Mouse (Mus musculus): ENCODE results near the gene Ntn4. TPM values are rescaled to one million over a fixed set of nuclear protein-coding genes. Genes with fewer than 3 reads are reported as not detected.

Gene Ntn4
- total RNA-seq, 2 experiments from 2014 or later = 9.0 to 9.9 TPM

GRCm38 (mm10) chr10:93766221-93766620, 125.7 kb downstream of the Ntn4 start:
- DNase-seq (ENCODE audit: low spot score in 2 of 2) = no peak
- intact Hi-C loops (cut with DNase I) = no loop called here

GRCm38 (mm10) chr10:93767245-93767644, 126.8 kb downstream of the Ntn4 start:
- DNase-seq (ENCODE audit: low spot score in 2 of 2) = no peak
- intact Hi-C loops (cut with DNase I) = no loop called here

GRCm38 (mm10) chr10:93768222-93768621, 127.7 kb downstream of the Ntn4 start:
- peak in 1 of 2 experiments; percentile 26 for DNase-seq (ENCODE audit: low spot score in 2 of 2)
- intact Hi-C loops (cut with DNase I) = no loop called here

- intact Hi-C loops (cut with DNase I) = no loop called here
- DNase-seq (ENCODE audit: low spot score in 2 of 2) = peak; percentile 38 to 80
These were observed 131.5 kb downstream of the Ntn4 start for GRCm38 (mm10) chr10:93771931-93772465.

- DNase-seq (ENCODE audit: low spot score in 2 of 2) = no peak
- intact Hi-C loops (cut with DNase I) = no loop called here
These were observed 132.0 kb downstream of the Ntn4 start for GRCm38 (mm10) chr10:93772492-93772891.

DNA sequence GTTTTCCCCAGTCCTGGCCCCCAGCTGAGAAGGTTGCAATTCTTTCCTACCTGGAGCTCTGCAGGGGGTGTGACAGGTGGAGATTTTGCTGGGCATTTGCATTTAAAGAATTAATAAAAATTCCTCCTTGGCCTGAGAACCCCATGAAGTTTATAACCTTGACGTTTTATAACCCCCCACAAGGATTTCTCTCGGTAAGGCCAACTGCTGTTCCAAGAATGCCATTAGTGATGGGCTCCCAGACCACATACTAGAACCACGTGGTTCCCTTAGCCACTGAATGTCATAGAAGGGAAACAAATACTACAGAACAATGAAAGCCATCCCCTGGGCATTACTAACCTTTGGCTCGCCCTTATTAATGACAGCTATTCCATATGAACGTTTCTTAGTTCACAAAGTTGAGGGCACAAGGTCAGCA, 136.3 kb downstream of the Ntn4 start:
- intact Hi-C loops (cut with DNase I) = loop anchor here (1.0 to 5.0 kb wide), 2 partner anchors 165 to 184 kb away; no protein-coding TSS in a partner anchor
- DNase-seq (ENCODE audit: low spot score in 2 of 2) = no peak

DNA sequence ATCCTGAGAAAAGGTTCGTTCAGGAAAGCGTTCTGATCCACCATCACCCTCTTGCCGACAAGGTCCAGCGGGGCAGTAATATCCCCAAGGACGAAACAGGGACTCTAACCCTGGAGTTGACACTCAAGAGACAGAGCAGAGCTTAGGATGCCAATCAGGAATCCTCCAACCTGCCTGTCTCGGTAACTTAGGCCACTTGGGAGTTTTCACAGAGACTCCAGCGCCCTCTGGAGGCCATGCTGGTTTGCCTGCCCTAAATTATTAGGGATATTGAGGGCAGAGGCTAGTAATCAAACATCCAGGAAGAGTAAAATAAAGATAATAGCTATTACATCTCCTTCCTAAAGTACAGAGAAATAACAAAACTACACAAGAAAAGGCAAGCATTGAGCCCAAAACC, 136.9 kb downstream of the Ntn4 start:
- DNase-seq (ENCODE audit: low spot score in 2 of 2) = peak; percentile 31 to 37
- intact Hi-C loops (cut with DNase I) = loop anchor here (1.0 to 5.0 kb wide), 2 partner anchors 166 to 185 kb away; no protein-coding TSS in a partner anchor

DNA sequence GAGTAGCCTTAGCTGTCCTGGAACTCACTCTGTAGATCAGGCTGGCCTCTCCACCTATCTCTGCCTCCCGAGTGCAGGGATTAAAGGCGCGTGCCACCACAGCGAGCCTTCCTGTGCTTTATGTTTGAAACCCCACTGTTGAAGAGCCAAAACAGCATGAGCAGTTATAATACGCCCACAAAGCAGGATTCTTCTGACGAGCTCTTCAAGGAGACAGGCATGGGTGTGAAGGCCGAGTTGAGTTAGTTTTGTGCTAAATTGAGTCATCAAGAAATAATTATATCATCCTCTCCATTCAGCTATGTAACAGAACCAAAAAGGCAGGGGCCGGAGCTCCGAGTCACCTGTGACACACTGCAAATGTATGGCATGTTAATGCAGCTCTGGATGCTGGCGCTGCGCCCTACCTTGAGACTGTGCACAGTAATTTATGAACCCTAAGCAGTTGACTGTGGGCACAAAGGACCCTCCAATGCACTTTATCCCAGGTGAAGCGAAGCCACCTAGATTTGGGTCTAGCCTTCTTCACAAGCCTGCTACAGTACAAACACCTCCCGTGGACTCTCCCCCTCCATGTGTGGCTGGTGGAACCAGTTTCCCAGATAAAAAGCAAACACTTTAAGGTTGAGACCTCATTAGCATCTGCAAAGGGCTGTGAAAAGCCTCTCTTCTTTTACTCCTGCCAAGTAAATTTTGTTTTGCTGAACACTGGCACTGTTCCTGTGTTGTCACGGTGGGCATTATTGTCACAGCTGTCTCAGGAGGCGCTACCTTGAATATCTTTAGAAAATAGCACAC, 142.9 kb downstream of the Ntn4 start:
- DNase-seq (ENCODE audit: low spot score in 2 of 2) = peak in 1 of 2 experiments; percentile 66
- intact Hi-C loops (cut with DNase I) = loop anchor here (1.0 kb wide), 1 partner anchor 10 kb away; no protein-coding TSS in a partner anchor

Other genes starting within 250 kb of the Ntn4 start
- gene Lta4h, start 187.3 kb upstream of the Ntn4 start, total RNA-seq (2021) = 10 to 100 TPM; 52.1 to 60.8 TPM
- not detected for gene Hal, start 151.9 kb upstream of the Ntn4 start, total RNA-seq (2021)
- gene Amdhd1, start 100.6 kb upstream of the Ntn4 start, total RNA-seq (2021) = under 1 TPM; 0.76 to 0.82 TPM
- gene Ccdc38, start 100.0 kb upstream of the Ntn4 start, total RNA-seq (2021) = not detected
- gene Snrpf, start 51.0 kb upstream of the Ntn4 start, total RNA-seq (2021) = 10 to 100 TPM; 12.2 to 13.5 TPM
- not detected for gene Usp44, start 190.9 kb downstream of the Ntn4 start, total RNA-seq (2021)

Measured in left cerebral cortex, postnatal 25 days (tissue).